Mouse (Mus musculus): ENCODE measurements around the gene Hoxd11.

- TF ChIP-seq TAL1 (IDR thresholded peaks at IDR 0.05; ENCODE audit: low read length) (no peak), GATA1 (IDR thresholded peaks at IDR 0.05; ENCODE audit: low read length) (no peak)
These were observed 227 bp downstream of the Hoxd11 start for GRCm38 (mm10) chr2:74679596-74679971.
